Mouse (Mus musculus): ENCODE data around the gene Zfp383.
"Not testable (repeated sequence)": the region's sequence is repeated elsewhere in the genome, so short reads cannot be mapped to it uniquely, and the experiment has no call there.

Gene Zfp383

GRCm38 (mm10) chr7:29941027-29941426, 33.0 kb downstream of the Zfp383 start:
- no peak for DNase-seq (ENCODE audit: low read depth, low spot score)

GRCm38 (mm10) chr7:29942740-29943139, 34.7 kb downstream of the Zfp383 start:
- DNase-seq (ENCODE audit: low read depth, low spot score): no peak

- DNase-seq (ENCODE audit: low read depth, low spot score): no peak
Measured at GRCm38 (mm10) chr7:29943720-29944119, 35.7 kb downstream of the Zfp383 start.

GRCm38 (mm10) chr7:29944201-29944600, 36.2 kb downstream of the Zfp383 start:
- no peak for DNase-seq (ENCODE audit: low read depth, low spot score)

- no peak for DNase-seq (ENCODE audit: low read depth, low spot score)
Measured at GRCm38 (mm10) chr7:29953086-29953485, 45.1 kb downstream of the Zfp383 start.

- peak; percentile 86 for DNase-seq (ENCODE audit: low read depth, low spot score)
Measured at GRCm38 (mm10) chr7:29953513-29954401, 45.7 kb downstream of the Zfp383 start, which contains the start of gene Zfp74. TSS of gene Zfp74 (minus strand) at chr7:29954089.

- peak; percentile 47 for DNase-seq (ENCODE audit: low read depth, low spot score)
Measured at GRCm38 (mm10) chr7:29954731-29955130, 46.7 kb downstream of the Zfp383 start.

GRCm38 (mm10) chr7:29956257-29956656, 48.2 kb downstream of the Zfp383 start:
- no peak for DNase-seq (ENCODE audit: low read depth, low spot score)

GRCm38 (mm10) chr7:29958125-29958724, 50.2 kb downstream of the Zfp383 start:
- no peak for DNase-seq (ENCODE audit: low read depth, low spot score)

- no peak for DNase-seq (ENCODE audit: low read depth, low spot score)
Measured at GRCm38 (mm10) chr7:29959004-29959403, 51.0 kb downstream of the Zfp383 start.

- DNase-seq (ENCODE audit: low read depth, low spot score): not testable (repeated sequence)
Measured at GRCm38 (mm10) chr7:29965115-29965810, 57.2 kb downstream of the Zfp383 start.
